Mouse (Mus musculus): Measurements from ENCODE around the gene Gdpgp1.

GRCm38 (mm10) chr7:80257706-80258105, 25.0 kb downstream of the Gdpgp1 start:
- no peak for TF ChIP-seq GATA1 (IDR thresholded peaks at IDR 0.05; ENCODE audit: borderline replicate concordance, low read length)
- no peak for TF ChIP-seq FLI1 (IDR thresholded peaks at IDR 0.05; ENCODE audit: low read length)
